Mouse (Mus musculus): ENCODE results near the gene Lamtor2.
A peak's percentile ranks its signal among the peaks of the same experiment; 100 is the strongest.

- TF ChIP-seq CTCF (IDR thresholded peaks at IDR 0.05; ENCODE audit: borderline replicate concordance, extremely low read depth, insufficient read depth, insufficient read length): peak; percentile 79
- TF ChIP-seq POLR2A (IDR thresholded peaks at IDR 0.05; ENCODE audit: borderline replicate concordance, extremely low read depth, insufficient read depth, insufficient read length, poor library complexity, severe bottlenecking): peak; percentile 81
Observed at GRCm38 (mm10) chr3:88553525-88553879, 628 bp upstream of the Lamtor2 start, which contains the start of gene Ubqln4.
